Comparison of ENCODE assay signal across 43 mouse cellular contexts in genomic region chr3:92609804-92610203, GRCm38 (mm10). TPM values are rescaled to one million over a fixed set of nuclear protein-coding genes. Genes with fewer than 3 reads are reported as not detected.
"Had no signal": no experiment of that assay in that cellular context is flagged by ENCODE, and none has a peak within 500 bp of the region (broad histone marks: within the 10 kb centered on the region; RNA-seq: fewer than 3 reads in every experiment).

No protein-coding gene starts in this region.

- DNase-seq: gastrocnemius, postnatal 36 days; heart, adult 18-20 months; heart, postnatal 10 days; heart, postnatal 4 days; kidney, adult 18-20 months; kidney, adult 8-10 months; kidney, postnatal 10 days; kidney, postnatal 25 days; layer of hippocampus, adult 9-11 months; layer of hippocampus, postnatal 36 days; left cerebral cortex, postnatal 4 days had no signal

RNA-seq across cellular contexts. Expression of gene 2210017I01Rik, which starts 2.5 kb away (rescaled TPM):
- total RNA-seq: gastrocnemius, adult 18-20 months; gastrocnemius, adult 8-10 months; gastrocnemius, postnatal 36 days; granulocyte monocyte progenitor cell, adult 5-6 weeks; heart, adult 18-20 months; heart, adult 8-10 months; heart, postnatal 10 days; heart, postnatal 25 days; heart, postnatal 4 days; layer of hippocampus, adult 18-20 months; layer of hippocampus, adult 8-10 months; layer of hippocampus, postnatal 14 days; layer of hippocampus, postnatal 36 days; left cerebral cortex, adult 18-20 months; left cerebral cortex, adult 8-10 months; left cerebral cortex, postnatal 10 days; left cerebral cortex, postnatal 25 days; left cerebral cortex, postnatal 4 days; liver, adult 2 months had no signal
- polyA plus RNA-seq: heart, embryonic 10.5 days; heart, embryonic 12.5 days; heart, embryonic 14.5 days; heart, embryonic 16.5 days; hindbrain, embryonic 10.5 days; hindbrain, embryonic 12.5 days; hindbrain, embryonic 14.5 days; hindbrain, embryonic 16.5 days; inflammation-experienced regulatory T-cells, adult 6 months; intestine, embryonic 15.5 days; kidney, embryonic 14.5 days; kidney, embryonic 16.5 days; large intestine, adult 2 months; limb, embryonic 11.5 days; limb, embryonic 13.5 days; limb, embryonic 15.5 days; liver, adult 2 months; liver, embryonic 12.5 days; liver, embryonic 14.5 days; liver, embryonic 16.5 days had no signal

RNA-seq across cellular contexts. Expression of gene Lce6a, which starts 11.7 kb away (rescaled TPM):
- total RNA-seq: gastrocnemius, adult 18-20 months; gastrocnemius, adult 8-10 months; gastrocnemius, postnatal 36 days; granulocyte monocyte progenitor cell, adult 5-6 weeks; heart, adult 18-20 months; heart, adult 8-10 months; heart, postnatal 10 days; heart, postnatal 25 days; heart, postnatal 4 days; layer of hippocampus, adult 18-20 months; layer of hippocampus, adult 8-10 months; layer of hippocampus, postnatal 14 days; layer of hippocampus, postnatal 36 days; left cerebral cortex, adult 18-20 months; left cerebral cortex, adult 8-10 months; left cerebral cortex, postnatal 10 days; left cerebral cortex, postnatal 25 days; left cerebral cortex, postnatal 4 days; liver, adult 2 months had no signal
- polyA plus RNA-seq: heart, embryonic 10.5 days; heart, embryonic 12.5 days; heart, embryonic 14.5 days; heart, embryonic 16.5 days; hindbrain, embryonic 10.5 days; hindbrain, embryonic 12.5 days; hindbrain, embryonic 14.5 days; hindbrain, embryonic 16.5 days; inflammation-experienced regulatory T-cells, adult 6 months; intestine, embryonic 15.5 days; kidney, embryonic 14.5 days; kidney, embryonic 16.5 days; large intestine, adult 2 months; limb, embryonic 11.5 days; limb, embryonic 13.5 days; liver, adult 2 months; liver, embryonic 12.5 days; liver, embryonic 14.5 days had no signal

RNA-seq across cellular contexts. Expression of gene Smcp, which starts 21.0 kb away (rescaled TPM):
- total RNA-seq: gastrocnemius, adult 18-20 months; gastrocnemius, adult 8-10 months; gastrocnemius, postnatal 36 days; granulocyte monocyte progenitor cell, adult 5-6 weeks; heart, adult 18-20 months; heart, adult 8-10 months; heart, postnatal 10 days; heart, postnatal 25 days; heart, postnatal 4 days; layer of hippocampus, adult 18-20 months; layer of hippocampus, adult 8-10 months; layer of hippocampus, postnatal 14 days; layer of hippocampus, postnatal 36 days; left cerebral cortex, adult 18-20 months; left cerebral cortex, adult 8-10 months; left cerebral cortex, postnatal 10 days; left cerebral cortex, postnatal 25 days; left cerebral cortex, postnatal 4 days; liver, adult 2 months had no signal
- polyA plus RNA-seq: heart, embryonic 10.5 days; heart, embryonic 12.5 days; heart, embryonic 14.5 days; heart, embryonic 16.5 days; hindbrain, embryonic 10.5 days; hindbrain, embryonic 12.5 days; hindbrain, embryonic 14.5 days; hindbrain, embryonic 16.5 days; inflammation-experienced regulatory T-cells, adult 6 months; kidney, embryonic 14.5 days; kidney, embryonic 16.5 days; large intestine, adult 2 months; limb, embryonic 11.5 days; limb, embryonic 13.5 days; limb, embryonic 15.5 days; liver, adult 2 months; liver, embryonic 12.5 days; liver, embryonic 14.5 days had no signal

RNA-seq across cellular contexts. Expression of gene Ivl, which starts 36.3 kb away (rescaled TPM):
- total RNA-seq: gastrocnemius, adult 18-20 months; gastrocnemius, adult 8-10 months; gastrocnemius, postnatal 36 days; granulocyte monocyte progenitor cell, adult 5-6 weeks; heart, adult 18-20 months; heart, adult 8-10 months; heart, postnatal 10 days; heart, postnatal 25 days; heart, postnatal 4 days; layer of hippocampus, adult 18-20 months; layer of hippocampus, adult 8-10 months; layer of hippocampus, postnatal 14 days; layer of hippocampus, postnatal 36 days; left cerebral cortex, adult 18-20 months; left cerebral cortex, adult 8-10 months; left cerebral cortex, postnatal 10 days; left cerebral cortex, postnatal 25 days; left cerebral cortex, postnatal 4 days; liver, adult 2 months had no signal
- polyA plus RNA-seq: heart, embryonic 10.5 days; heart, embryonic 12.5 days; heart, embryonic 14.5 days; hindbrain, embryonic 10.5 days; hindbrain, embryonic 14.5 days; hindbrain, embryonic 16.5 days; inflammation-experienced regulatory T-cells, adult 6 months; intestine, embryonic 15.5 days; large intestine, adult 2 months; limb, embryonic 11.5 days; limb, embryonic 13.5 days; liver, adult 2 months; liver, embryonic 16.5 days had no signal

RNA-seq across cellular contexts. Expression of gene Lce1a1, which starts 38.3 kb away (rescaled TPM):
- total RNA-seq: gastrocnemius, adult 18-20 months; gastrocnemius, adult 8-10 months; gastrocnemius, postnatal 36 days; granulocyte monocyte progenitor cell, adult 5-6 weeks; heart, adult 18-20 months; heart, adult 8-10 months; heart, postnatal 10 days; heart, postnatal 25 days; heart, postnatal 4 days; layer of hippocampus, adult 18-20 months; layer of hippocampus, adult 8-10 months; layer of hippocampus, postnatal 14 days; layer of hippocampus, postnatal 36 days; left cerebral cortex, adult 18-20 months; left cerebral cortex, adult 8-10 months; left cerebral cortex, postnatal 10 days; left cerebral cortex, postnatal 25 days; left cerebral cortex, postnatal 4 days; liver, adult 2 months had no signal
- polyA plus RNA-seq: heart, embryonic 10.5 days; heart, embryonic 12.5 days; heart, embryonic 14.5 days; heart, embryonic 16.5 days; hindbrain, embryonic 10.5 days; hindbrain, embryonic 12.5 days; hindbrain, embryonic 14.5 days; hindbrain, embryonic 16.5 days; inflammation-experienced regulatory T-cells, adult 6 months; intestine, embryonic 15.5 days; kidney, embryonic 14.5 days; kidney, embryonic 16.5 days; large intestine, adult 2 months; limb, embryonic 11.5 days; limb, embryonic 13.5 days; liver, adult 2 months; liver, embryonic 12.5 days; liver, embryonic 14.5 days; liver, embryonic 16.5 days had no signal
